Comparison of ENCODE assay signal across 15 mouse cellular contexts in the genomic region with DNA sequence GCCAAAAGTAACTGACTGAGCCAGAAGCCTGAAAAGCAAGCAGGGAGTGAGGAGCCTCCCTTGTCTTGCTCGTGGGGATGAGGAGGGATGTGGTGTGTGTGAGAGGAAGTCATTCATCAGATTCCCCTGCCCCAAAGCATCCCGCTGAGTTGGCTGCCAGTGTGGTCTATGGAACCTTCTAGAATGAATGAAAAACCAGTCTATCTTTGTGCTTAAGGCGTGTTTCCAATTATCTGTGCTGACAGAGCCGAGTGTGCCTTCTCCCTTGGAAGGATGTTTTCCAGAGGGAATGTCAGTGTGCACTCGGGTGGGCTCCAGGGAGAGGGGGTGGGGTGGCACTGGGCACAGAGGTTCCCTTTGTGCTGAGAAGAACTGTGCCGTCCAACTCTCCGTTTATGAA. TPM values are rescaled to one million over a fixed set of nuclear protein-coding genes. Genes with fewer than 3 reads are reported as not detected.
DNase-seq lines count a peak whose midpoint lies in the region; ATAC-seq and TF ChIP-seq lines count a peak whose summit lies in the region.
"Had no signal": no experiment of that assay in that cellular context is flagged by ENCODE, and none has a peak within 500 bp of the region (broad histone marks: within the 10 kb centered on the region; RNA-seq: fewer than 3 reads in every experiment).

No protein-coding gene starts in this region.

- no peaks in the 10 kb centered on the region for H3K27me3 ChIP-seq in forebrain, embryonic 15.5 days
- peaks cover 22% of the 10 kb centered on the region for H3K27me3 ChIP-seq in forebrain, embryonic 13.5 days
- no peaks in the 10 kb centered on the region for H3K27me3 ChIP-seq in hindbrain, postnatal 0 days (ENCODE audit: insufficient read depth, low read length)
- H3K27me3 ChIP-seq in liver, postnatal 0 days (ENCODE audit: insufficient read depth, low read length), result no peaks in the 10 kb centered on the region

- WGBS in forebrain, embryonic 15.5 days, result 8% methylated on average over 7 of the region's 7 CpGs
- 16% methylated on average over 7 of the region's 7 CpGs for WGBS in forebrain, embryonic 13.5 days
- 4% methylated on average over 7 of the region's 7 CpGs for WGBS in hindbrain, postnatal 0 days
- 34% methylated on average over 7 of the region's 7 CpGs for WGBS in liver, postnatal 0 days (ENCODE audit: insufficient replicate concordance)

- no peak overlapping the region for H3K4me2 ChIP-seq in forebrain, embryonic 15.5 days (replicated peaks)
- no peak overlapping the region for H3K4me2 ChIP-seq in forebrain, embryonic 13.5 days
- no peak overlapping the region for H3K4me2 ChIP-seq in hindbrain, postnatal 0 days (ENCODE audit: low read depth, low read length)
- H3K4me2 ChIP-seq in liver, postnatal 0 days (ENCODE audit: low read depth, low read length), result no peak overlapping the region
- H3K4me2 ChIP-seq: heart, embryonic 15.5 days had no signal

- DNase-seq in right cerebral cortex, postnatal 10 days (ENCODE audit: low spot score in 2 of 2), result peak; percentile 51 to 54
- DNase-seq in right cerebral cortex, postnatal 14 days, result no peak
- peak; percentile 78 for DNase-seq in hindbrain, postnatal 0 days (ENCODE audit: low spot score)
- DNase-seq in liver, postnatal 0 days, result no peak
- no peak for DNase-seq in heart, adult 9 months (ENCODE audit: low spot score in 2 of 2)
- DNase-seq: adrenal gland, postnatal 36 days; cerebellum, adult 11 months; lung, adult 18-20 months; spleen, adult 18-20 months had no signal

- no peaks in the 10 kb centered on the region for H3K36me3 ChIP-seq in forebrain, embryonic 15.5 days
- H3K36me3 ChIP-seq in forebrain, embryonic 13.5 days (ENCODE audit: poor library complexity, severe bottlenecking), result no peaks in the 10 kb centered on the region
- no peaks in the 10 kb centered on the region for H3K36me3 ChIP-seq in hindbrain, postnatal 0 days (ENCODE audit: insufficient read depth, low read length)
- no peaks in the 10 kb centered on the region for H3K36me3 ChIP-seq in liver, postnatal 0 days (replicated peaks; ENCODE audit: insufficient read depth, low read length)
- H3K36me3 ChIP-seq: heart, embryonic 15.5 days had no signal

- H3K4me3 ChIP-seq in forebrain, embryonic 15.5 days, result no peak overlapping the region
- H3K4me3 ChIP-seq in forebrain, embryonic 13.5 days, result no peak overlapping the region
- no peak overlapping the region for H3K4me3 ChIP-seq in hindbrain, postnatal 0 days (ENCODE audit: low read length)
- H3K4me3 ChIP-seq in liver, postnatal 0 days (ENCODE audit: low read depth, low read length), result no peak overlapping the region
- H3K4me3 ChIP-seq: heart, embryonic 15.5 days; layer of hippocampus, adult 2 months; left cerebral cortex, adult 2 months; myocyte had no signal

- H3K4me1 ChIP-seq in forebrain, embryonic 15.5 days, result peaks cover 14% of the 10 kb centered on the region
- peaks cover 17% of the 10 kb centered on the region; the same call in 1 of the 2 replicates for H3K4me1 ChIP-seq in forebrain, embryonic 13.5 days
- peaks cover 7% of the 10 kb centered on the region for H3K4me1 ChIP-seq in hindbrain, postnatal 0 days (ENCODE audit: insufficient read depth, low read length)
- H3K4me1 ChIP-seq in liver, postnatal 0 days (ENCODE audit: insufficient read depth), result no peaks in the 10 kb centered on the region

- 0 out of 2 replicates have a peak, but pooled peaks have one; percentile 16 for ATAC-seq in forebrain, embryonic 15.5 days (replicated peaks)
- ATAC-seq in forebrain, embryonic 13.5 days, result no peak
- ATAC-seq in hindbrain, postnatal 0 days, result peak; percentile 91
- no peak for ATAC-seq in liver, postnatal 0 days

- H3K9me3 ChIP-seq in forebrain, embryonic 15.5 days, result no peaks in the 10 kb centered on the region
- no peaks in the 10 kb centered on the region for H3K9me3 ChIP-seq in forebrain, embryonic 13.5 days (replicated peaks)
- no peaks in the 10 kb centered on the region for H3K9me3 ChIP-seq in hindbrain, postnatal 0 days (ENCODE audit: low read length)
- no peaks in the 10 kb centered on the region for H3K9me3 ChIP-seq in liver, postnatal 0 days (ENCODE audit: low read length)
- H3K9me3 ChIP-seq: heart, embryonic 15.5 days had no signal

- no peak overlapping the region for H3K9ac ChIP-seq in forebrain, embryonic 15.5 days (replicated peaks)
- no peak overlapping the region for H3K9ac ChIP-seq in forebrain, embryonic 13.5 days
- H3K9ac ChIP-seq in hindbrain, postnatal 0 days (replicated peaks; ENCODE audit: low read length), result no peak overlapping the region
- H3K9ac ChIP-seq in liver, postnatal 0 days (replicated peaks), result no peak overlapping the region
- H3K9ac ChIP-seq: heart, embryonic 15.5 days had no signal

- TF ChIP-seq EP300 in liver, postnatal 0 days (IDR thresholded peaks at IDR 0.05; ENCODE audit: low read depth), result no peak

- TF ChIP-seq CTCF in hindbrain, postnatal 0 days (IDR thresholded peaks at IDR 0.05; ENCODE audit: low read depth), result no peak
- no peak for TF ChIP-seq CTCF in liver, postnatal 0 days (IDR thresholded peaks at IDR 0.05; ENCODE audit: low read depth)

- no peak overlapping the region for H3K27ac ChIP-seq in forebrain, embryonic 15.5 days (replicated peaks)
- no peak overlapping the region for H3K27ac ChIP-seq in forebrain, embryonic 13.5 days
- peak overlapping the region; percentile 22; the same call in 1 of the 2 replicates for H3K27ac ChIP-seq in hindbrain, postnatal 0 days
- no peak overlapping the region for H3K27ac ChIP-seq in liver, postnatal 0 days (ENCODE audit: low read depth)
- H3K27ac ChIP-seq: heart, embryonic 15.5 days; layer of hippocampus, adult 2 months; left cerebral cortex, adult 2 months had no signal

RNA-seq across cellular contexts. Expression of a gene that starts 19.2 kb away (rescaled TPM):
- 0.28 and 0.33 TPM in 2 replicates for polyA plus RNA-seq in forebrain, embryonic 15.5 days (2015; fragmentation: Nextera tagmentation; extraction: Ambion mirVana)
- polyA plus RNA-seq in forebrain, embryonic 13.5 days (2015; fragmentation: Nextera tagmentation; extraction: Ambion mirVana), result 0.33 and 0.34 TPM in 2 replicates
- 1.0 and 1.6 TPM in 2 replicates for total RNA-seq in hindbrain, postnatal 0 days (2014; rRNA removed)
- polyA plus RNA-seq in hindbrain, postnatal 0 days (2015; fragmentation: Nextera tagmentation; extraction: Ambion mirVana), result 0.58 and 0.69 TPM in 2 replicates
- polyA plus RNA-seq in liver, postnatal 0 days (2015; fragmentation: Nextera tagmentation; extraction: Ambion mirVana), result 0.65 and 0.67 TPM in 2 replicates
- polyA plus RNA-seq: myocyte had no signal

Comparison
In these comparisons a context has a peak if more than half of its experiments do, and no peak if none do; other contexts are left out.
1. ATAC-seq: peak in forebrain, embryonic 15.5 days (single experiment) and hindbrain, postnatal 0 days (single experiment); none in forebrain, embryonic 13.5 days (single experiment) and liver, postnatal 0 days (single experiment).
2. DNase-seq: peak in right cerebral cortex, postnatal 10 days (2 of 2) and hindbrain, postnatal 0 days (single experiment); none in right cerebral cortex, postnatal 14 days (single experiment), liver, postnatal 0 days (single experiment) and heart, adult 9 months (0 of 2).